Mouse (Mus musculus) liver, embryonic 16.5 days (tissue): ENCODE data around the gene Mrpl35. TPM values are rescaled to one million over a fixed set of nuclear protein-coding genes. Genes with fewer than 3 reads are reported as not detected.

ENCODE experiments used
- ATAC-seq: fragments of 200-750 bp; cut with Nextera tagmentation; 2 replicates; pipeline ENCODE4 v1.8.0; 2017; ENCODE audit warnings: low read depth, mild to moderate bottlenecking, moderate number of reproducible peaks, moderate library complexity
- H3K27ac ChIP-seq: fragments of 300-500 bp; sonication (generic); 2 replicates; pipeline ENCODE4 v1.5.1; 2014; ENCODE audit warnings: mild to moderate bottlenecking, low read length
- H3K27me3 ChIP-seq: fragments of 300-500 bp; sonication (generic); 2 replicates; pipeline ENCODE4 v1.6.1; 2014; ENCODE audit warnings: low read depth, low read length, mixed read lengths; ENCODE audit not compliant: control insufficient read depth, insufficient read depth
- H3K36me3 ChIP-seq: fragments of 300-500 bp; sonication (generic); 2 replicates; pipeline ENCODE4 v1.6.1; 2014; ENCODE audit warnings: mild to moderate bottlenecking; ENCODE audit not compliant: control insufficient read depth, insufficient read depth
- H3K4me1 ChIP-seq: fragments of 300-500 bp; sonication (generic); 2 replicates; pipeline ENCODE4 v1.6.1; 2014; ENCODE audit warnings: low read depth, low read length, mixed read lengths; ENCODE audit not compliant: control insufficient read depth
- H3K4me2 ChIP-seq: fragments of 300-500 bp; sonication (generic); 2 replicates; pipeline ENCODE4 v1.6.1; 2014; ENCODE audit warnings: low read depth, low read length, mixed read lengths
- H3K4me3 ChIP-seq: fragments of 300-500 bp; sonication (generic); 2 replicates; pipeline ENCODE4 v1.5.1; 2014; ENCODE audit warnings: low read depth, mild to moderate bottlenecking, low read length
- H3K9ac ChIP-seq: fragments of 300-500 bp; sonication (generic); 2 replicates; pipeline ENCODE4 v1.6.1; 2014; ENCODE audit warnings: low read depth, low read length
- H3K9me3 ChIP-seq: fragments of 300-500 bp; sonication (generic); replicated peaks from 2 replicates; pipeline ENCODE4 v1.6.1; 2016; ENCODE audit warnings: low read length; ENCODE audit not compliant: control insufficient read depth
- WGBS: fragments of 180-500 bp; shearing (Covaris S2); extraction: QIAGEN DNeasy Blood & Tissue Kit; methylation state at CpG from one replicate; pipeline ENCODE4 v1.1.7; 2014; ENCODE audit not compliant: insufficient replicate concordance; 5-methylcytosine and 5-hydroxymethylcytosine counted together
- polyA plus RNA-seq: library from polyadenylated mRNA; unstranded; fragments of >200 nt; fragmentation: Nextera tagmentation; extraction: Ambion mirVana; gene quantifications from 2 replicates; pipeline ENCODE4 v1.2.1, GENCODE M21; 2015

Gene Mrpl35
- polyA plus RNA-seq, 1 experiment from 2014 or later: 51.1 TPM

- H3K4me3 ChIP-seq: no peak overlapping the region
- WGBS: 71% methylated on average over 7 of the region's 7 CpGs
- H3K9me3 ChIP-seq: no peaks in the 10 kb centered on the region
- no peaks in the 10 kb centered on the region for H3K27me3 ChIP-seq
- no peak overlapping the region for H3K9ac ChIP-seq
- H3K27ac ChIP-seq: no peak overlapping the region
- no peak overlapping the region for H3K4me2 ChIP-seq
- H3K4me1 ChIP-seq: no peaks in the 10 kb centered on the region
- H3K36me3 ChIP-seq: no peaks in the 10 kb centered on the region
- ATAC-seq: no peak
These were observed 46.3 kb downstream of the Mrpl35 start for GRCm38 (mm10) chr6:71780431-71780830.

- 38% methylated on average over 2 of the region's 2 CpGs for WGBS
- no peak overlapping the region for H3K4me3 ChIP-seq
- H3K27me3 ChIP-seq: no peaks in the 10 kb centered on the region
- H3K9ac ChIP-seq: no peak overlapping the region
- H3K9me3 ChIP-seq: no peaks in the 10 kb centered on the region
- no peaks in the 10 kb centered on the region for H3K36me3 ChIP-seq
- no peak overlapping the region for H3K4me2 ChIP-seq
- no peaks in the 10 kb centered on the region for H3K4me1 ChIP-seq
- no peak overlapping the region for H3K27ac ChIP-seq
- ATAC-seq: no peak
These were observed 46.9 kb downstream of the Mrpl35 start for GRCm38 (mm10) chr6:71779831-71780230.

GRCm38 (mm10) chr6:71778016-71778415 is 48.8 kb downstream of the Mrpl35 start:
- H3K27me3 ChIP-seq: no peaks in the 10 kb centered on the region
- no peaks in the 10 kb centered on the region for H3K9me3 ChIP-seq
- no peak overlapping the region for H3K27ac ChIP-seq
- no peaks in the 10 kb centered on the region for H3K36me3 ChIP-seq
- H3K9ac ChIP-seq: no peak overlapping the region
- no peaks in the 10 kb centered on the region for H3K4me1 ChIP-seq
- no peak overlapping the region for H3K4me2 ChIP-seq
- 72% methylated on average over 5 of the region's 5 CpGs for WGBS
- ATAC-seq: no peak
- H3K4me3 ChIP-seq: no peak overlapping the region

- no peak for ATAC-seq
- Histone ChIP-seq H3K4me3 (no peak overlapping the region), H3K27ac (no peak overlapping the region), H3K9me3 (no peaks in the 10 kb centered on the region; the same call in 1 of the 2 replicates), H3K9ac (no peak overlapping the region), H3K4me1 (no peaks in the 10 kb centered on the region), H3K36me3 (no peaks in the 10 kb centered on the region), H3K4me2 (no peak overlapping the region), H3K27me3 (no peaks in the 10 kb centered on the region)
- WGBS: 72% methylated on average over 7 of the region's 7 CpGs
These were observed 54.0 kb downstream of the Mrpl35 start for GRCm38 (mm10) chr6:71772636-71773208.

GRCm38 (mm10) chr6:71772156-71772555 is 54.6 kb downstream of the Mrpl35 start:
- 68% methylated on average over 6 of the region's 6 CpGs for WGBS
- Histone ChIP-seq H3K4me2 (no peak overlapping the region), H3K4me3 (no peak overlapping the region), H3K27me3 (no peaks in the 10 kb centered on the region), H3K9ac (no peak overlapping the region), H3K9me3 (no peaks in the 10 kb centered on the region; the same call in 1 of the 2 replicates), H3K36me3 (no peaks in the 10 kb centered on the region), H3K27ac (no peak overlapping the region), H3K4me1 (no peaks in the 10 kb centered on the region)
- ATAC-seq: no peak

- ATAC-seq: no peak
- Histone ChIP-seq H3K4me3 (no peak overlapping the region), H3K9ac (no peak overlapping the region), H3K9me3 (no peaks in the 10 kb centered on the region; the same call in 1 of the 2 replicates), H3K4me1 (no peaks in the 10 kb centered on the region), H3K36me3 (no peaks in the 10 kb centered on the region), H3K27me3 (no peaks in the 10 kb centered on the region), H3K27ac (no peak overlapping the region), H3K4me2 (no peak overlapping the region)
- WGBS: 69% methylated on average over 4 of the region's 4 CpGs
These were observed 55.5 kb downstream of the Mrpl35 start for GRCm38 (mm10) chr6:71771282-71771681.

GRCm38 (mm10) chr6:71770856-71771255 is 55.9 kb downstream of the Mrpl35 start:
- H3K4me3 ChIP-seq: no peak overlapping the region
- 91% methylated on average over 4 of the region's 4 CpGs for WGBS
- ATAC-seq: no peak

GRCm38 (mm10) chr6:71769901-71770690 is 56.7 kb downstream of the Mrpl35 start:
- Histone ChIP-seq H3K36me3 (no peaks in the 10 kb centered on the region), H3K9me3 (no peaks in the 10 kb centered on the region; the same call in 1 of the 2 replicates), H3K4me1 (no peaks in the 10 kb centered on the region), H3K27ac (no peak overlapping the region), H3K4me2 (no peak overlapping the region), H3K27me3 (no peaks in the 10 kb centered on the region), H3K4me3 (no peak overlapping the region), H3K9ac (no peak overlapping the region)
- ATAC-seq: no peak
- WGBS: 66% methylated on average over 12 of the region's 12 CpGs

More at GRCm38 (mm10) chr6:71770856-71771255, 55.9 kb downstream of the Mrpl35 start:
- Histone ChIP-seq H3K4me2 (no peak overlapping the region), H3K9me3 (no peaks in the 10 kb centered on the region; the same call in 1 of the 2 replicates), H3K27ac (no peak overlapping the region), H3K9ac (no peak overlapping the region), H3K27me3 (no peaks in the 10 kb centered on the region), H3K4me1 (no peaks in the 10 kb centered on the region), H3K36me3 (no peaks in the 10 kb centered on the region)

- Histone ChIP-seq H3K27ac (no peak overlapping the region), H3K27me3 (no peaks in the 10 kb centered on the region), H3K9ac (no peak overlapping the region), H3K4me3 (no peak overlapping the region), H3K4me2 (no peak overlapping the region), H3K4me1 (no peaks in the 10 kb centered on the region), H3K9me3 (no peaks in the 10 kb centered on the region; the same call in 1 of the 2 replicates), H3K36me3 (no peaks in the 10 kb centered on the region)
- 0 out of 2 replicates have a peak, but pooled peaks have one; percentile 24 for ATAC-seq
- 17% methylated on average over 4 of the region's 4 CpGs for WGBS
These were observed 59.0 kb downstream of the Mrpl35 start for GRCm38 (mm10) chr6:71767761-71768160.
